Mouse (Mus musculus) ES-E14 (cell line): ENCODE results near the gene Ifi202b. TPM values are rescaled to one million over a fixed set of nuclear protein-coding genes. Genes with fewer than 3 reads are reported as not detected.
"Not testable (repeated sequence)": the region's sequence is repeated elsewhere in the genome, so short reads cannot be mapped to it uniquely, and the experiment has no call there.

ENCODE experiments used
- DNase-seq: peaks from one replicate; pipeline ENCODE4 v3.0.0-alpha.2; 2013; ENCODE audit warnings: low read depth, low spot score
- H3K27ac ChIP-seq: 2 replicates; pipeline ENCODE4 v1.5.1; 2012; ENCODE audit warnings: low read depth, mild to moderate bottlenecking, low read length, moderate library complexity, mixed read lengths; ENCODE audit not compliant: poor library complexity, insufficient read depth, severe bottlenecking
- H3K36me3 ChIP-seq: 2 replicates; pipeline ENCODE4 v1.6.1; 2012; ENCODE audit warnings: mild to moderate bottlenecking, low read length, moderate library complexity, mixed read lengths; ENCODE audit not compliant: control insufficient read depth, poor library complexity, insufficient read depth, severe bottlenecking
- H3K4me1 ChIP-seq, 2 experiments: fragments of 150-350 bp in 1 of 2; sonication (generic) in 1 of 2; 2 replicates each; pipeline ENCODE4 v1.6.1; 2012; ENCODE audit warnings: low read length in 2 of 2, mild to moderate bottlenecking in 1 of 2, mixed read lengths in 1 of 2; ENCODE audit not compliant: control insufficient read depth in 2 of 2, insufficient read depth in 2 of 2, poor library complexity in 1 of 2
- H3K4me3 ChIP-seq, 2 experiments: fragments of 150-350 bp in 1 of 2; sonication (generic) in 1 of 2; 2 replicates each; pipeline ENCODE4 v1.5.1; 2012; ENCODE audit warnings: low read length in 2 of 2, low read depth in 1 of 2, mild to moderate bottlenecking in 1 of 2, mixed read lengths in 1 of 2; ENCODE audit not compliant: insufficient read depth in 1 of 2, poor library complexity in 1 of 2, severe bottlenecking in 1 of 2
- H3K9ac ChIP-seq: 2 replicates; pipeline ENCODE4 v1.6.1; 2012; ENCODE audit warnings: low read depth, mild to moderate bottlenecking, low read length, mixed read lengths; ENCODE audit not compliant: poor library complexity, insufficient read depth, severe bottlenecking
- H3K9me3 ChIP-seq: fragments of 150-350 bp; sonication (generic); 2 replicates; pipeline ENCODE4 v1.6.1; 2012; ENCODE audit warnings: low read depth, mild to moderate bottlenecking, low read length; ENCODE audit not compliant: control insufficient read depth, insufficient read depth
- CHD2 ChIP-seq: IDR thresholded peaks from 2 replicates; pipeline ENCODE4 v1.6.1; 2014; ENCODE audit warnings: mild to moderate bottlenecking, low read depth, low read length, inconsistent platforms
- HCFC1 ChIP-seq: IDR thresholded peaks from 2 replicates; pipeline ENCODE4 v1.6.1; 2012; ENCODE audit warnings: low read length, inconsistent platforms, borderline replicate concordance; ENCODE audit not compliant: insufficient read depth
- MAFK ChIP-seq: IDR thresholded peaks from 2 replicates; pipeline ENCODE4 v1.6.1; 2014; ENCODE audit warnings: mild to moderate bottlenecking, low read depth, low read length, inconsistent platforms; ENCODE audit not compliant: insufficient read depth
- ZC3H11A ChIP-seq: IDR thresholded peaks from 2 replicates; pipeline ENCODE4 v1.6.1; 2012; ENCODE audit warnings: low read depth, mild to moderate bottlenecking, inconsistent platforms, low read length, borderline replicate concordance
- ZNF384 ChIP-seq: IDR thresholded peaks from 2 replicates; pipeline ENCODE4 v1.6.1; 2012; ENCODE audit warnings: low read depth, low read length, inconsistent platforms
- in situ Hi-C, 2 experiments: fragments of 600-800 bp; cut with MboI; formaldehyde crosslinking; loops; one replicate each; pipeline ENCODE4 v1.15.1; 2025; ENCODE audit warnings: low sequenced_read_pairs in 2 of 2, inconsistent platforms in 1 of 2; ENCODE audit not compliant: unreplicated experiment in 2 of 2
- total RNA-seq: library from RNA; depleted of rRNA; stranded (reverse); fragments of 300-350 nt; gene quantifications from 2 replicates; pipeline ENCODE4 v1.2.3, GENCODE M21; 2012; rRNA removed

The Ifi202b gene
- 0.11 and 2.2 TPM in 2 replicates for total RNA-seq

- H3K4me1 ChIP-seq, H3K36me3 ChIP-seq, in situ Hi-C loops, H3K4me3 ChIP-seq, DNase-seq, H3K27ac ChIP-seq, H3K9me3 ChIP-seq, H3K9ac ChIP-seq: not testable (repeated sequence)
Observed at GRCm38 (mm10) chr1:173982694-173983305, at the start of gene Ifi202b. Gene Ifi202b, minus strand, starts transcription at chr1:173982744.

GRCm38 (mm10) chr1:174031698-174032097 lies 49.2 kb upstream of the Ifi202b start, which contains the start of gene Ifi205:
Gene Ifi205, minus strand, starts transcription at chr1:174031810.
- H3K4me3 ChIP-seq = no peak within 1 kb of the TSS
- in situ Hi-C loops = no loop called here
- TF ChIP-seq HCFC1 (no peak), ZC3H11A (no peak), CHD2 (no peak), MAFK (no peak), ZNF384 (no peak)
- no peaks in the 10 kb centered on the region for H3K36me3 ChIP-seq
- H3K9me3 ChIP-seq = no peaks in the 10 kb centered on the region
- no peak within 1 kb of the TSS for H3K27ac ChIP-seq
- H3K9ac ChIP-seq = no peak within 1 kb of the TSS
- H3K4me1 ChIP-seq = no peaks in the 10 kb centered on the region
- no peak for DNase-seq

GRCm38 (mm10) chr1:174007050-174007449 lies 24.5 kb upstream of the Ifi202b start:
- H3K9me3 ChIP-seq, H3K27ac ChIP-seq, H3K4me1 ChIP-seq, H3K4me3 ChIP-seq, H3K9ac ChIP-seq, DNase-seq, in situ Hi-C loops, H3K36me3 ChIP-seq: not testable (repeated sequence)

- DNase-seq, in situ Hi-C loops, H3K36me3 ChIP-seq, H3K9ac ChIP-seq, H3K9me3 ChIP-seq, H3K4me1 ChIP-seq, H3K27ac ChIP-seq, H3K4me3 ChIP-seq: not testable (repeated sequence)
Observed at GRCm38 (mm10) chr1:174004352-174005109, 22.0 kb upstream of the Ifi202b start.

- Histone ChIP-seq H3K36me3 (no peaks in the 10 kb centered on the region), H3K4me3 (no peak overlapping the region), H3K4me1 (no peaks in the 10 kb centered on the region), H3K27ac (no peak overlapping the region), H3K9ac (no peak overlapping the region), H3K9me3 (no peaks in the 10 kb centered on the region)
- in situ Hi-C loops = loop anchor here in 1 of 2 experiments (5.0 kb wide), 1 partner anchor 148 kb away; no protein-coding TSS in a partner anchor
- no peak for TF ChIP-seq ZC3H11A
- TF ChIP-seq CHD2 = no peak
- TF ChIP-seq ZNF384 = no peak
- TF ChIP-seq HCFC1 = no peak
- no peak for TF ChIP-seq MAFK
- no peak for DNase-seq
Observed at GRCm38 (mm10) chr1:173995003-173995402, 12.5 kb upstream of the Ifi202b start.

GRCm38 (mm10) chr1:173981038-173981437 lies 1.5 kb downstream of the Ifi202b start:
- not testable (repeated sequence) for DNase-seq

More at GRCm38 (mm10) chr1:173981038-173981437, 1.5 kb downstream of the Ifi202b start:
- H3K9me3 ChIP-seq, H3K4me3 ChIP-seq, H3K27ac ChIP-seq, H3K9ac ChIP-seq, H3K4me1 ChIP-seq, in situ Hi-C loops, H3K36me3 ChIP-seq: not testable (repeated sequence)
